Mouse (Mus musculus) telencephalon, adult 2 months (tissue): ENCODE data around the gene Zfp961.
"Not testable (repeated sequence)": the region's sequence is repeated elsewhere in the genome, so short reads cannot be mapped to it uniquely, and the experiment has no call there.

Experiments used
- DNase-seq: peaks from one replicate; pipeline ENCODE4 v3.0.0-alpha.2; 2011; ENCODE audit warnings: low read depth, low spot score

Zfp961 gene

DNA sequence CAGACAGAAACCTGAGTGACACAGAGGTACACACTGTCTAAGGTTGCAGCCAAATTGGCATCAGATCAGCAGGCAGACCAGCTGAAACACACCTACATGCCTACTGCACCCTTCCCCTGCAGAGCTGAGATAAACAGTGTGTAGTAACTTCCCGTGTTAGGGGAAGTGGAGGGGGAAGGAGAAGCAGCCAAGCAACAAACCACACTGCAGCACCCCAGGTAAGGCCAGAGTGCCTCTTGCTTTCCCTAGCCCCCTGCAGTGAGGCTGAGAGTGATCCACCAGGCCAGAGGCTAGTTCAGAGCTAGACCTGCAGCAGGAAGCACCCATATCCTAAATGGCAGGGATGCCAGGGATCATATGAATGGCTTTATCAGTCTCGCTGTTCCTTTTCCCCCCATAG, 66.5 kb downstream of the Zfp961 start:
- DNase-seq: not testable (repeated sequence)

DNA sequence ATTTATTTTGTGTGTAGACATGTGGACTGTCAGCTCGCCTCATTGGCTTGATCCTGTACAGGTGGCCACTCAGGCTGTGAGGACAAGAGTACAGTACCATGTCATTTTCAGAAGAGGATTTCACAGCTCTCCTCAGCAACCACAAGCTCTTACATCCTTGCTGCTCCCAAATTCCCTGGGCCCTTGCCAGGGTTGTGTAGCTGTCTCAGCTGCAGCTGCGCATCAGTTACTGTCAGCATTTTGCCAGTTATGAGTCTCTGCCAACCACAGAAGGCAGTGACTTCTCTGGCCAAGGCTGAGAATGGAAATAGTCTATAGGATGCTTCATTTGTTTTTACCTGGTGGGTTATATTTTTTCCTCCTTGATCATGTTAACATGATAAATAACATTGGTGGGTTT, 67.3 kb downstream of the Zfp961 start:
- no peak for DNase-seq

DNA sequence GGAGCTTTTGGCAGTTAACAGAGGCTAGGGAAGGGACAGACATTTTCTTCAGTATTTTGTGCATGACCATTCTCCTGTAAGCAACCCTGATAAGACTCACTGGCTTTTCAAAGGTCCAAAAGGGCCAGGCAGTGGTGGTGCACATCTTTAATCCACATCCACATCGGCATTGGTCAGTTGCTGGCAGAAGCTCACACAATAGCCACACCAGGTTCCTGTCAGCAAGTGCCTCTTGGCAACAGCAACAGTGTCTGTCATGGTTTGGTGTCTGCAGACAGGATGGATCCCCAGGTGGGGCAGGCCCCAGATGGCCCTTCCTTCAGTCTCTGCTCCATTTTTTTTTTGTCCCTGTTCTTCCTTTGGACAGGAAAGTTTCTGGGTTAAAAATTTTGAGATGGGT, 68.2 kb downstream of the Zfp961 start:
- DNase-seq: not testable (repeated sequence)

DNA sequence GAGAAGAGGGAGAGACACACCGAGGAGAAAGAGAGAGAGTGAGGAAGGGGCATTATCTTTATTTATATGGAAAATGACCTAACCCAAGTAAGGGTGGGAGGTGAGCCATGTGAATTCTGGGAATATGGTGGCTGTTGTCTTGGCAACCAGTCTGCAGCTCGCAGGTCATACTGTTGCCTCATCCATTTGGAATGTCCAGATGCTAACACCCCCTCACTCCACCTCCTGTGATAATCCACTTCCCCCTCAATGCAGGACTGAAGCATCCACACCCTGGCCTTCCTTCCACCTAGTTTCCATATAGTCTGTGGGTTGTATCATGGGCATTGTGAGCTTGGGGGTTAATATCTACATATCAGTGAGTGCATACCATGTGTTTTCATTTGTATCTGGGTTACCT, 69.0 kb downstream of the Zfp961 start:
- DNase-seq: no peak

DNA sequence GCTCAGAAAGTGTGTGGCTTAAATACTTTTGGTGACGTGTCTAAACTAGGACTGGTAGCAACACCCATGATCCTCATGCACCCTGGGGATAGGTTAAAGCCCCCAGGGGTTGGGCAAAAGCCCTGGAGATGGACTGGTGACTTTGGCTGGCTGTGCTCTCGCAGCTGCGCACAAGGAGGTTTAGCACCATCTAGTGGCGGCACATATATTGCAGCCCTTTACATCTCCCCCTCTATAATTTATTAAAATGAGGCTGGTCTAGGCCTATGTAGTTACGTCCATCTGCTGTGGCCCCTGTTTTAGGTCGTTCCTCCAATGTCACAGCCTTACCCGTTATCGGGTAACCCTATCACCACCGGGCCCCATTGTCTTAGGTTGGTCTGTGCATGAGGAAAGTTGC, 74.0 kb downstream of the Zfp961 start:
- DNase-seq: not testable (repeated sequence)

DNA sequence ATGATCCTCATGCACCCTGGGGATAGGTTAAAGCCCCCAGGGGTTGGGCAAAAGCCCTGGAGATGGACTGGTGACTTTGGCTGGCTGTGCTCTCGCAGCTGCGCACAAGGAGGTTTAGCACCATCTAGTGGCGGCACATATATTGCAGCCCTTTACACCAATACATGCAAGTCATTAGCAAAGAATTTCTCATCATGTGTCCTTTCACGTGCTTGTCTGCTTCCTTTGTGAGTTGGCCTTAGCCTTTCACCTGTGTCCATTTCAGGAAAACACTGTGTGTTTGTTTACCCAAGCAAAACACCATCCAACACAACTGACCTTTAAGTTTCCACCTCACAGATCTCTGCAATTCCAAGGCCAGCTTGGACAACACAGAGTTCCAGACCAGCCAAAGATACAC, 82.1 kb downstream of the Zfp961 start:
- DNase-seq: not testable (repeated sequence)

DNA sequence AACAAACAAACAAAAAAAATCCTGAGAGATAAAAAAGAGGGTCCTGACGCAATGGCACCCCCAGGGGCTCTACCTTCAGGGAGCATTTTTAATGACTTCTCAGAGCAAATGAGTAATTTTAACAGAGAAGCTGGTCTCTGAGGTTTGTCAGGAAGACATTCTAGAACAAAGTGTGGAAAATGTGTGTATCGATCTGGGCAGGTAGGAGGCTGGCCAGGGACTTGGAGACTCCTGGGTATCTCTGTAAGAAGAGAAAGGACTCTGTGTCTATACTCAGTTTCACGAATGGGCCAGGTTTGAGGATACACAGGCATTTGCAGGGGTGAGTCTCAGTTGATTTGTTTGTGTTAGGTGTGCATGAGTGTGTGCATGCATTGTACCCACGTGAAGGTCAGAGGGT, 90.1 kb downstream of the Zfp961 start, which contains the start of gene Olfr372:
TSS of gene Olfr372 (plus strand) at position 301 of the 400 bp plus-strand sequence.
- not testable (repeated sequence) for DNase-seq

DNA sequence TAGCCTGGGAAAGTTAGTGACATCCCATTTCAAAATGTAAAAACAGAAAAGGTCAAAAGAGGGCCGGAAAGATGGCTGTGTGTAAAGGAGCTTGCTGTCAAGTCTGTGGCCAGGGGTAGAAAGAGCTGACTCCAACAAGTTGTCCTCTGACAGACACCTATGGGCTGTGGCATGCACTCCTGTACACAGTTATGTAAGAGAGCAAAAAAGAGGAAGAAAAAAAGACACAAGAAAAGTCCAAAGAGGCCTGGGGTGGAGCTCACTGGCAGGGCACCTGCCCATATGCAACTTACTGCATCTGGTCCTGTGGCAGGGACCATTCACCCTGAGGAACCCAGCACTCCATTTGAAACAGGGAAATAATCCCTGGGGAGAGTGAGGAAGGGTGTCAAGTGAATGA, 91.7 kb downstream of the Zfp961 start:
- DNase-seq: no peak
